Mouse (Mus musculus): ENCODE results near the gene Trim61. TPM values are rescaled to one million over a fixed set of nuclear protein-coding genes. Genes with fewer than 3 reads are reported as not detected.

Gene Trim61
- polyA plus RNA-seq, 1 experiment from 2014 or later = 0.05 TPM

GRCm38 (mm10) chr8:65034136-65034535, 15.8 kb upstream of the Trim61 start:
- TF ChIP-seq CTCF (IDR thresholded peaks at IDR 0.05; ENCODE audit: low read depth) = no peak
- WGBS = 24% methylated on average over 2 of the region's 2 CpGs
- H3K27me3 ChIP-seq (replicated peaks; ENCODE audit: control insufficient read depth, insufficient read depth, low read length) = no peaks in the 10 kb centered on the region
- no peaks in the 10 kb centered on the region for H3K9me3 ChIP-seq (ENCODE audit: control insufficient read depth)
- H3K4me3 ChIP-seq (ENCODE audit: low read depth, low read length) = no peak overlapping the region
- H3K27ac ChIP-seq (ENCODE audit: low read depth, low read length) = no peak overlapping the region
- no peak for ATAC-seq
- H3K9ac ChIP-seq (ENCODE audit: low read depth, low read length) = no peak overlapping the region
- H3K4me1 ChIP-seq (replicated peaks; ENCODE audit: control insufficient read depth, insufficient read depth, low read length) = no peaks in the 10 kb centered on the region
- peak overlapping the region; percentile 6; the same call in 1 of the 2 replicates for H3K4me2 ChIP-seq (replicated peaks; ENCODE audit: low read depth)
- H3K36me3 ChIP-seq (ENCODE audit: control insufficient read depth, insufficient read depth) = no peaks in the 10 kb centered on the region

GRCm38 (mm10) chr8:65033056-65033455, 14.7 kb upstream of the Trim61 start:
- Histone ChIP-seq H3K36me3 (ENCODE audit: control insufficient read depth, insufficient read depth) (no peaks in the 10 kb centered on the region), H3K27ac (ENCODE audit: low read depth, low read length) (no peak overlapping the region), H3K27me3 (replicated peaks; ENCODE audit: control insufficient read depth, insufficient read depth, low read length) (no peaks in the 10 kb centered on the region), H3K4me1 (replicated peaks; ENCODE audit: control insufficient read depth, insufficient read depth, low read length) (no peaks in the 10 kb centered on the region), H3K9ac (ENCODE audit: low read depth, low read length) (no peak overlapping the region), H3K4me3 (ENCODE audit: low read depth, low read length) (no peak overlapping the region), H3K9me3 (ENCODE audit: control insufficient read depth) (no peaks in the 10 kb centered on the region), H3K4me2 (replicated peaks; ENCODE audit: low read depth) (no peak overlapping the region)
- ATAC-seq = no peak
- WGBS = 76% methylated on average over 13 of the region's 13 CpGs
- TF ChIP-seq CTCF (IDR thresholded peaks at IDR 0.05; ENCODE audit: low read depth) = no peak

GRCm38 (mm10) chr8:65032107-65032506, 13.8 kb upstream of the Trim61 start:
- WGBS = 84% methylated on average over 1 of the region's 1 CpGs
- no peaks in the 10 kb centered on the region for H3K36me3 ChIP-seq (ENCODE audit: control insufficient read depth, insufficient read depth)
- no peak for ATAC-seq

GRCm38 (mm10) chr8:65030735-65031485, 12.6 kb upstream of the Trim61 start:
- Histone ChIP-seq H3K27ac (ENCODE audit: low read depth, low read length) (no peak overlapping the region), H3K9me3 (ENCODE audit: control insufficient read depth) (no peaks in the 10 kb centered on the region), H3K27me3 (replicated peaks; ENCODE audit: control insufficient read depth, insufficient read depth, low read length) (no peaks in the 10 kb centered on the region), H3K4me2 (replicated peaks; ENCODE audit: low read depth) (no peak overlapping the region), H3K9ac (ENCODE audit: low read depth, low read length) (no peak overlapping the region), H3K36me3 (ENCODE audit: control insufficient read depth, insufficient read depth) (no peaks in the 10 kb centered on the region), H3K4me1 (replicated peaks; ENCODE audit: control insufficient read depth, insufficient read depth, low read length) (no peaks in the 10 kb centered on the region), H3K4me3 (ENCODE audit: low read depth, low read length) (no peak overlapping the region)
- no peak for TF ChIP-seq CTCF (IDR thresholded peaks at IDR 0.05; ENCODE audit: low read depth)
- no peak for ATAC-seq
- WGBS = 65% methylated on average over 4 of the region's 4 CpGs

More at GRCm38 (mm10) chr8:65032107-65032506, 13.8 kb upstream of the Trim61 start:
- H3K27ac ChIP-seq (ENCODE audit: low read depth, low read length) = no peak overlapping the region
- no peaks in the 10 kb centered on the region for H3K9me3 ChIP-seq (ENCODE audit: control insufficient read depth)
- no peak overlapping the region for H3K4me3 ChIP-seq (ENCODE audit: low read depth, low read length)
- no peak for TF ChIP-seq CTCF (IDR thresholded peaks at IDR 0.05; ENCODE audit: low read depth)
- no peak overlapping the region for H3K9ac ChIP-seq (ENCODE audit: low read depth, low read length)
- no peaks in the 10 kb centered on the region for H3K27me3 ChIP-seq (replicated peaks; ENCODE audit: control insufficient read depth, insufficient read depth, low read length)
- H3K4me2 ChIP-seq (replicated peaks; ENCODE audit: low read depth) = no peak overlapping the region
- H3K4me1 ChIP-seq (replicated peaks; ENCODE audit: control insufficient read depth, insufficient read depth, low read length) = no peaks in the 10 kb centered on the region

- ATAC-seq = no peak
- Histone ChIP-seq H3K9me3 (ENCODE audit: control insufficient read depth) (no peaks in the 10 kb centered on the region), H3K27ac (ENCODE audit: low read depth, low read length) (no peak overlapping the region), H3K36me3 (ENCODE audit: control insufficient read depth, insufficient read depth) (no peaks in the 10 kb centered on the region), H3K4me2 (replicated peaks; ENCODE audit: low read depth) (no peak overlapping the region), H3K27me3 (replicated peaks; ENCODE audit: control insufficient read depth, insufficient read depth, low read length) (no peaks in the 10 kb centered on the region), H3K4me1 (replicated peaks; ENCODE audit: control insufficient read depth, insufficient read depth, low read length) (no peaks in the 10 kb centered on the region), H3K9ac (ENCODE audit: low read depth, low read length) (no peak overlapping the region), H3K4me3 (ENCODE audit: low read depth, low read length) (no peak overlapping the region)
- TF ChIP-seq CTCF (IDR thresholded peaks at IDR 0.05; ENCODE audit: low read depth) = no peak
- WGBS = 74% methylated on average over 4 of the region's 4 CpGs
These were observed 11.5 kb upstream of the Trim61 start for GRCm38 (mm10) chr8:65029776-65030175.

GRCm38 (mm10) chr8:65028959-65029686, 10.8 kb upstream of the Trim61 start:
- 75% methylated on average over 12 of the region's 12 CpGs for WGBS
- H3K27me3 ChIP-seq (replicated peaks; ENCODE audit: control insufficient read depth, insufficient read depth, low read length) = no peaks in the 10 kb centered on the region
- no peak overlapping the region for H3K4me3 ChIP-seq (ENCODE audit: low read depth, low read length)
- H3K4me1 ChIP-seq (replicated peaks; ENCODE audit: control insufficient read depth, insufficient read depth, low read length) = no peaks in the 10 kb centered on the region
- ATAC-seq = no peak
- H3K27ac ChIP-seq (ENCODE audit: low read depth, low read length) = no peak overlapping the region
- H3K9ac ChIP-seq (ENCODE audit: low read depth, low read length) = no peak overlapping the region
- no peak overlapping the region for H3K4me2 ChIP-seq (replicated peaks; ENCODE audit: low read depth)
- no peaks in the 10 kb centered on the region for H3K9me3 ChIP-seq (ENCODE audit: control insufficient read depth)
- no peak for TF ChIP-seq CTCF (IDR thresholded peaks at IDR 0.05; ENCODE audit: low read depth)
- no peaks in the 10 kb centered on the region for H3K36me3 ChIP-seq (ENCODE audit: control insufficient read depth, insufficient read depth)

All from intestine, postnatal 0 days (tissue).